Mouse (Mus musculus) kidney, embryonic 14.5 days (tissue): Measurements from ENCODE around the gene Anapc7. TPM values are rescaled to one million over a fixed set of nuclear protein-coding genes. Genes with fewer than 3 reads are reported as not detected.

Source experiments
- ATAC-seq: fragments of 200-750 bp; cut with Nextera tagmentation; 2 replicates; pipeline ENCODE4 v1.8.0; 2017; ENCODE audit warnings: moderate number of reproducible peaks, mild to moderate bottlenecking, moderate TSS enrichment, moderate library complexity; ENCODE audit not compliant: low FRiP score, low TSS enrichment
- H3K27ac ChIP-seq: fragments of 300-500 bp; sonication (generic); 2 replicates; pipeline ENCODE4 v1.5.1; 2014; ENCODE audit warnings: low read depth, mild to moderate bottlenecking, low read length, moderate library complexity, mixed read lengths
- H3K27me3 ChIP-seq: fragments of 300-500 bp; sonication (generic); 2 replicates; pipeline ENCODE4 v1.6.1; 2014; ENCODE audit warnings: mild to moderate bottlenecking, low read length; ENCODE audit not compliant: control insufficient read depth, insufficient read depth
- H3K36me3 ChIP-seq: fragments of 300-500 bp; sonication (generic); 2 replicates; pipeline ENCODE4 v1.6.1; 2014; ENCODE audit warnings: low read length, mixed read lengths; ENCODE audit not compliant: control insufficient read depth, insufficient read depth
- H3K4me1 ChIP-seq: fragments of 300-500 bp; sonication (generic); 2 replicates; pipeline ENCODE4 v1.6.1; 2014; ENCODE audit warnings: low read length, mixed read lengths; ENCODE audit not compliant: control insufficient read depth, insufficient read depth
- H3K4me2 ChIP-seq: fragments of 300-500 bp; sonication (generic); replicated peaks from 2 replicates; pipeline ENCODE4 v1.6.1; 2014; ENCODE audit warnings: low read depth, mild to moderate bottlenecking, low read length
- H3K4me3 ChIP-seq: fragments of 300-500 bp; sonication (generic); 2 replicates; pipeline ENCODE4 v1.5.1; 2014; ENCODE audit warnings: mild to moderate bottlenecking, low read length
- H3K9ac ChIP-seq: fragments of 300-500 bp; sonication (generic); 2 replicates; pipeline ENCODE4 v1.6.1; 2014; ENCODE audit warnings: low read depth, mild to moderate bottlenecking, low read length, moderate library complexity
- H3K9me3 ChIP-seq: fragments of 300-500 bp; sonication (generic); 2 replicates; pipeline ENCODE4 v1.6.1; 2016; ENCODE audit warnings: low read length; ENCODE audit not compliant: control insufficient read depth
- WGBS: fragments of 180-500 bp; shearing (Covaris S2); extraction: QIAGEN DNeasy Blood & Tissue Kit; methylation state at CpG from one replicate; pipeline ENCODE4 v1.1.7; 2014; 5-methylcytosine and 5-hydroxymethylcytosine counted together
- polyA plus RNA-seq: library from polyadenylated mRNA; unstranded; fragments of >200 nt; fragmentation: Nextera tagmentation; extraction: Ambion mirVana; gene quantifications from 2 replicates; pipeline ENCODE4 v1.2.1, GENCODE M21; 2014

The Anapc7 gene
- polyA plus RNA-seq, 1 experiment from 2014 or later = 29.1 TPM

DNA sequence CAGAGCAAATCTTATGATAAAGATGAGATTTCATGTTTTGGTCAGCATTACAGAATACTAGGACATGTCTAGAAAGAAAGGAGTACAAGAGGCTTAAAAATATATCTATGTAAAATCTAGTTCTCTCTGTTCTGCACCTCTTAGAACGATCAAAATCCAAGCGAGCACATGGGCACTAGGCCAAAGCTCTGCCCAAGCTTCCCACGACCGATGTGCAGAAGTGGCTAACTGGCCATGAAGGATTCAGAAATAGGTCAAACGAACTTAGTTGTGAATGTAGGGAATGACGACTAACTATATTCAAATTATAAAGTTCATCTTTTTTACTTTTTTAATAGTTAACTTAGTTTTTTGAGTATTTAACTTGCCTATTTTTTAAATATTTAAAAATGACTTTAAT lies 66.3 kb downstream of the Anapc7 start:
- H3K4me1 ChIP-seq = no peaks in the 10 kb centered on the region
- no peak overlapping the region for H3K4me2 ChIP-seq
- H3K9ac ChIP-seq = no peak overlapping the region
- WGBS = 90% methylated on average over 6 of the region's 6 CpGs
- H3K4me3 ChIP-seq = no peak overlapping the region
- peaks cover 86% of the 10 kb centered on the region for H3K36me3 ChIP-seq
- H3K27ac ChIP-seq = no peak overlapping the region
- H3K27me3 ChIP-seq = no peaks in the 10 kb centered on the region
- ATAC-seq = no peak
- H3K9me3 ChIP-seq = no peaks in the 10 kb centered on the region

DNA sequence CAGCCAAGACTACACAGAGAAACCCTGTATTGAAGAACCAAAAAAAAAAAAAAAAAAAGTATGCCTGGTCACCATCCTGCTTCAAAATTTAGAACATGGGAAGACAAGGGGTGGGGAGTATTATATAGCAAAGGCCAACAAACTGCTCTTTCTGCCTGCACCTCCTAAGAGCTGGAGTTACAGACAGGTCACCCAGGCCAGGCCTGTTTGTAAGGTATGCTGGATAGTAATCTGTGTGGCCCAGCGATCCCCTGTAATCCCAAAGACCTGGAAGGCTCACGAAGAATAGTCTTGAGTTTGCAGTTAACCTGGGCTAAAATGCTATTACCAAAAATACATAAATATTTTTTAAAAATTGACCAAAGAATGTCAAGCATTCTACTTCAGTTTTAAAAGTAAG lies 68.7 kb downstream of the Anapc7 start:
- 0 out of 2 replicates have a peak, but pooled peaks cover 7% of the 10 kb centered on the region for H3K4me1 ChIP-seq
- H3K27ac ChIP-seq = no peak overlapping the region
- H3K4me3 ChIP-seq = no peak overlapping the region
- no peak for ATAC-seq
- H3K9me3 ChIP-seq = no peaks in the 10 kb centered on the region
- H3K27me3 ChIP-seq = no peaks in the 10 kb centered on the region
- H3K4me2 ChIP-seq = no peak overlapping the region
- 92% methylated on average over 2 of the region's 2 CpGs for WGBS
- H3K9ac ChIP-seq = no peak overlapping the region
- peaks cover 84% of the 10 kb centered on the region for H3K36me3 ChIP-seq

DNA sequence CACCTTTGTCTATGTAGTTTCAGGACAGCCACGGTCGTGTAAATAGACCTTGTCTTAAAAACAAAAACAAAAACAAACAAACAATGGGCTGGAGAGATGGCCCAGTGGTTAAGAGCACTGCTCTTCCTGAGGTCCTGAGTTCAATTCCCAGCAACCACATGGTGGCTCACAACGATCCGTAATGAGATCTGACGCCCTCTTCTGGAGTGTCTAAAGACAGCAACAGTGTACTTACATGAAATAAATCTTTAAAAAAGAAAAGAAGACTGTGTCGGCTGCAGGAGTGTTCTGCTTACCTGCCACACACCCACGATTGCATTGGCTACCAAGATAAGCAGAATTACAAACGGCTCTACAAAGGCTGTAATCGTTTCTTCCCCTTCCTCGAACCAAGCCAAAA lies 69.9 kb downstream of the Anapc7 start:
- 86% methylated on average over 10 of the region's 10 CpGs for WGBS
- no peak overlapping the region for H3K27ac ChIP-seq
- no peak for ATAC-seq
- 0 out of 2 replicates have a peak, but pooled peaks cover 7% of the 10 kb centered on the region for H3K4me1 ChIP-seq
- H3K27me3 ChIP-seq = no peaks in the 10 kb centered on the region
- H3K9me3 ChIP-seq = no peaks in the 10 kb centered on the region
- no peak overlapping the region for H3K4me2 ChIP-seq
- H3K9ac ChIP-seq = no peak overlapping the region
- no peak overlapping the region for H3K4me3 ChIP-seq
- peaks cover 83% of the 10 kb centered on the region for H3K36me3 ChIP-seq

DNA sequence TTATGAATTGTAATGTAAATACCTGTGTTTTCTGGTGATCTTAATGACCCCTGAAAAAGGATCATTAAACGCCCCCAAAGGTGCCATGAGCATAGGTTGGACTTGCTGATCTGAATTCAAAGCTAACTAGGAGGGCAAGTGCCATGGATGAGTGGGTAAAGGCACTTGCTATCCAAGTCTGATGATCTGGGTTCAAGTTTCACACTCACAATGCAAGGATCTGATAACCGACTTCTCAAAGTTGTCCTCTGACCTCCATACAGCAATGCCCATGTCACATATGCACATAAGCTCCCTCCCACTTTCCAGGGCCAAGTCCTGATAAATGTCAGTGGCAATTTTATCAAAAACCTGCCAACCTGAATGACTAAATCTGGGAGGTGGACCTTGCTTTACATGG lies 71.5 kb downstream of the Anapc7 start:
- Histone ChIP-seq H3K4me3 (no peak overlapping the region), H3K9me3 (no peaks in the 10 kb centered on the region), H3K4me1 (peaks cover 10% of the 10 kb centered on the region), H3K27me3 (no peaks in the 10 kb centered on the region), H3K9ac (no peak overlapping the region), H3K27ac (no peak overlapping the region), H3K4me2 (no peak overlapping the region), H3K36me3 (peaks cover 85% of the 10 kb centered on the region)
- WGBS = 73% methylated on average over 2 of the region's 2 CpGs
- ATAC-seq = no peak

DNA sequence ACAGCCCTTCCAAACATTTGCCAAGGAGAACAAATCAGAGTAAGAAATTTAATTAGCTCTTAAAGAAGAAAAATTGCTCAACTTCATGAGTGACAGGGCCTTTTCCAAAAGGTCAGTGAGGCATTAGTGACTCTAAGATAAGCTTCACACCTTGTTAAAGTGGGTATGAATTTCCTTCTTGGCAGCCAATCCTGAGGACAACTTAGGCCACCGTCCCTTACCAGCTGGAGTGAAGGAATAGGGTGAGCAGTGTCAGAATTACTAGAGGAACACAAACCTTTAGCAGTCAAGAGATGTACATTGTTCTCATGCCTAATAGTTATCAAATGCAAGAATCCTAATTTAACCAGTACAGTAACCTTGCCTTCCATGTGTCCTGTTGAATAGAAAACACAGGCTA lies 73.0 kb downstream of the Anapc7 start:
- no peaks in the 10 kb centered on the region for H3K9me3 ChIP-seq
- H3K27me3 ChIP-seq = no peaks in the 10 kb centered on the region
- H3K4me1 ChIP-seq = peaks cover 16% of the 10 kb centered on the region
- WGBS = 62% methylated on average over 1 of the region's 1 CpGs
- H3K36me3 ChIP-seq = peaks cover 76% of the 10 kb centered on the region
- H3K4me3 ChIP-seq = no peak overlapping the region
- no peak overlapping the region for H3K4me2 ChIP-seq
- H3K27ac ChIP-seq = no peak overlapping the region
- ATAC-seq = no peak
- no peak overlapping the region for H3K9ac ChIP-seq

Other genes starting within 250 kb of the Anapc7 start
- 12.7 TPM in 2 replicates for gene Hvcn1, start 214.9 kb upstream of the Anapc7 start, polyA plus RNA-seq
- 6.5 and 9.8 TPM in 2 replicates for gene Tctn1, start 157.2 kb upstream of the Anapc7 start, polyA plus RNA-seq
- gene Pptc7, start 137.3 kb upstream of the Anapc7 start, polyA plus RNA-seq = 7.9 and 10.9 TPM in 2 replicates
- 11.4 and 12.2 TPM in 2 replicates for gene Rad9b, start 67.5 kb upstream of the Anapc7 start, polyA plus RNA-seq
- 224 and 236 TPM in 2 replicates for gene Vps29, start 67.3 kb upstream of the Anapc7 start, polyA plus RNA-seq
- 77.6 and 82.6 TPM in 2 replicates for gene Gpn3, start 49.8 kb upstream of the Anapc7 start, polyA plus RNA-seq
- gene Fam216a, start 49.3 kb upstream of the Anapc7 start, polyA plus RNA-seq = 73.6 and 76.0 TPM in 2 replicates
- 32.5 and 201 TPM in 2 replicates for gene Arpc3, start 29.8 kb upstream of the Anapc7 start, polyA plus RNA-seq
- gene Atp2a2, start 80.5 kb downstream of the Anapc7 start, polyA plus RNA-seq = 30.3 and 53.2 TPM in 2 replicates
- gene Ift81, start 192.8 kb downstream of the Anapc7 start, polyA plus RNA-seq = 34.1 and 46.0 TPM in 2 replicates
- 0.56 and 1.1 TPM in 2 replicates for gene P2rx7, start 222.2 kb downstream of the Anapc7 start, polyA plus RNA-seq